Comparison of ENCODE assay signal across 8 mouse cellular contexts in genomic region chr15:93591371-93591770, GRCm38 (mm10). TPM values are rescaled to one million over a fixed set of nuclear protein-coding genes. Genes with fewer than 3 reads are reported as not detected.
DNase-seq lines count a peak whose midpoint lies in the region; ATAC-seq lines count a peak whose summit lies in the region.

No protein-coding gene starts in this region.

- no peaks in the 10 kb centered on the region for H3K9me3 ChIP-seq in neural tube, embryonic 11.5 days (ENCODE audit: control insufficient read depth, low read length)
- H3K9me3 ChIP-seq in liver, embryonic 12.5 days (replicated peaks) = no peaks in the 10 kb centered on the region

- peak overlapping the region; percentile 15 for H3K4me3 ChIP-seq in neural tube, embryonic 11.5 days (ENCODE audit: low read depth, low read length)
- peak overlapping the region; percentile 17 for H3K4me3 ChIP-seq in liver, embryonic 12.5 days

- H3K27me3 ChIP-seq in neural tube, embryonic 11.5 days (ENCODE audit: control insufficient read depth, insufficient read depth, low read length) = no peaks in the 10 kb centered on the region
- H3K27me3 ChIP-seq in liver, embryonic 12.5 days (replicated peaks) = no peaks in the 10 kb centered on the region

- H3K9ac ChIP-seq in neural tube, embryonic 11.5 days (ENCODE audit: low read length) = peak overlapping the region; percentile 10; the same call in 1 of the 2 replicates
- H3K9ac ChIP-seq in liver, embryonic 12.5 days = no peak overlapping the region

- ATAC-seq in neural tube, embryonic 11.5 days (ENCODE audit: insufficient read depth, low FRiP score, low TSS enrichment) = no peak
- no peak for ATAC-seq in liver, embryonic 12.5 days
- no peak for ATAC-seq in erythroid progenitor cell, adult 5-6 weeks (replicated peaks; ENCODE audit: low FRiP score, poor library complexity, severe bottlenecking)

- peak overlapping the region; percentile 35 for H3K4me2 ChIP-seq in neural tube, embryonic 11.5 days (ENCODE audit: low read depth)
- peak overlapping the region; percentile 49 for H3K4me2 ChIP-seq in liver, embryonic 12.5 days

- no peaks in the 10 kb centered on the region for H3K36me3 ChIP-seq in neural tube, embryonic 11.5 days (ENCODE audit: control insufficient read depth, insufficient read depth, low read length)
- no peaks in the 10 kb centered on the region for H3K36me3 ChIP-seq in liver, embryonic 12.5 days

- WGBS in neural tube, embryonic 11.5 days = 31% methylated on average over 7 of the region's 7 CpGs
- whole genome bisulfite sequencing in liver, embryonic 12.5 days (ENCODE audit: insufficient replicate concordance) = 62% methylated on average over 7 of the region's 7 CpGs

- H3K27ac ChIP-seq in neural tube, embryonic 11.5 days (ENCODE audit: low read depth, low read length) = no peak overlapping the region
- H3K27ac ChIP-seq in liver, embryonic 12.5 days = no peak overlapping the region

- H3K4me1 ChIP-seq in neural tube, embryonic 11.5 days (ENCODE audit: control insufficient read depth, insufficient read depth, low read length) = peaks cover 11% of the 10 kb centered on the region; the same call in 1 of the 2 replicates
- H3K4me1 ChIP-seq in liver, embryonic 12.5 days = peaks cover 50% of the 10 kb centered on the region

- DNase-seq in adrenal gland, adult 2 months = peak; percentile 30
- no peak for DNase-seq in adrenal gland, adult 8-10 months
- no peak for DNase-seq in neural tube, embryonic 11.5 days (ENCODE audit: low spot score)
- no peak for DNase-seq in neural tube, embryonic 10.5 days (ENCODE audit: extremely low spot score, low spot score)
- no peak for DNase-seq in retina, postnatal 1 day
- no peak for DNase-seq in frontal cortex, postnatal 14 days (ENCODE audit: low spot score in 2 of 2)

RNA-seq across cellular contexts. Expression of gene Prickle1, which starts 4.3 kb away (rescaled TPM):
- total RNA-seq in adrenal gland, adult 2 months (2021) = 10 to 100 TPM; 15.7 to 19.4 TPM
- 6.0 and 8.6 TPM in 2 replicates for polyA plus RNA-seq in adrenal gland, adult 2 months (2012; rRNA removed)
- 10 to 100 TPM; 16.9 to 32.3 (median 22.9) TPM for total RNA-seq in adrenal gland, adult 8-10 months (2022)
- 19.9 and 21.8 TPM in 2 replicates for polyA plus RNA-seq in neural tube, embryonic 11.5 days (2014; fragmentation: Nextera tagmentation; extraction: Ambion mirVana)
- 7.8 and 8.9 TPM in 2 replicates for polyA plus RNA-seq in liver, embryonic 12.5 days (2016; fragmentation: Nextera tagmentation; extraction: Ambion mirVana)
- 0.42 TPM in 1 of 2 replicates, not detected in the other for total RNA-seq in erythroid progenitor cell, adult 5-6 weeks (2015; ENCODE audit: low replicate concordance)
- total RNA-seq in erythroid progenitor cell, adult 5-6 weeks (2017; ENCODE audit: low replicate concordance) = not detected in 2 replicates

Comparison
In these comparisons a context has a peak if more than half of its experiments do, and no peak if none do; other contexts are left out.
1. RNA of gene Prickle1, which starts 4.3 kb away (total RNA-seq): 16.9 to 32.3 TPM in adrenal gland, adult 8-10 months and 15.7 to 19.4 TPM in adrenal gland, adult 2 months; 0.42 TPM in erythroid progenitor cell, adult 5-6 weeks; every median in the first group is over 10 times any median in the second.